Mouse (Mus musculus): Measurements from ENCODE around the gene Ccdc39.

Ccdc39 gene

DNA sequence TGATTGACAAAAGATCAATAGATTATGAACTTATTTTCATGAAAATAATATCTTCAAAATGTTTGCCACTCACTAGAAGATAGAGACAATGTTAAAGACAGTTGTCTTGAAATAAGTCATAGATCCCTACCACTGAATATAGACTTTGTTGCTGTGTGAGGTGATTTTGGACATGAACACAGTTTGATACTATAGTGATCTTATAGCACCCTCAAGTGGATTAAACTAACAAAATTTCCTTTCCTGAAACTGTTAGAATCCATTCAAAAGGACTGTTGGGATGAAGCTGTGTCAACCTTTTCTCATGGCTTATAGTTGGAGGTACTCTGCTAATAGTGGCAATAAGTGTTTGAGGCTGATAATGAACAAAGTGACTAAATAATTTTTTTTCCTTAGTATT lies 53.1 kb downstream of the Ccdc39 start:
- CTCF ChIA-PET, result no interaction called here

Data from spleen, embryonic (tissue).